Mouse (Mus musculus) thymus, adult 2 months (tissue): Measurements from ENCODE around the gene Wdr6. TPM values are rescaled to one million over a fixed set of nuclear protein-coding genes. Genes with fewer than 3 reads are reported as not detected.

Experiments
- DNase-seq: peaks from one replicate; pipeline ENCODE4 v3.0.0; 2021
- H3K27ac ChIP-seq: fragments of 200-500 bp; 2 replicates; pipeline ENCODE4 v1.5.1; 2012; ENCODE audit warnings: low read length, control low read depth; ENCODE audit not compliant: control insufficient read depth, insufficient read depth
- H3K27me3 ChIP-seq: fragments of 200-500 bp; 2 replicates; pipeline ENCODE4 v1.6.1; 2012; ENCODE audit warnings: mild to moderate bottlenecking, low read length, moderate library complexity, mixed read lengths; ENCODE audit not compliant: control insufficient read depth, insufficient read depth
- H3K36me3 ChIP-seq: fragments of 200-500 bp; 2 replicates; pipeline ENCODE4 v1.6.1; 2012; ENCODE audit warnings: mild to moderate bottlenecking, low read length, moderate library complexity; ENCODE audit not compliant: control insufficient read depth, insufficient read depth
- H3K4me1 ChIP-seq: fragments of 200-500 bp; replicated peaks from 2 replicates; pipeline ENCODE4 v1.6.1; 2012; ENCODE audit warnings: low read length; ENCODE audit not compliant: control insufficient read depth, insufficient read depth
- H3K4me3 ChIP-seq: fragments of 200-500 bp; 2 replicates; pipeline ENCODE4 v1.5.1; 2012; ENCODE audit warnings: mild to moderate bottlenecking, low read length, control low read depth, moderate library complexity; ENCODE audit not compliant: control insufficient read depth, insufficient read depth
- CTCF ChIP-seq: fragments of 200-500 bp; IDR thresholded peaks from 2 replicates; pipeline ENCODE4 v1.5.1; 2012; ENCODE audit warnings: mild to moderate bottlenecking, control low read depth, low read length, moderate library complexity, borderline replicate concordance; ENCODE audit not compliant: control insufficient read depth, poor library complexity, insufficient read depth; ENCODE audit errors: extremely low read depth
- POLR2A ChIP-seq: fragments of 200-500 bp; IDR thresholded peaks from 2 replicates; pipeline ENCODE4 v1.6.1; 2012; ENCODE audit warnings: mild to moderate bottlenecking, low read length, control low read depth, moderate library complexity; ENCODE audit not compliant: control insufficient read depth, poor library complexity, insufficient read depth; ENCODE audit errors: extremely low read depth
- WGBS: fragments of 180-500 bp; shearing (Covaris S2); methylation state at CpG from one replicate; pipeline ENCODE4 v1.1.7; 2018; 5-methylcytosine and 5-hydroxymethylcytosine counted together
- polyA plus RNA-seq: library from polyadenylated mRNA; depleted of rRNA; stranded (reverse); fragments of >200 nt; gene quantifications from 2 replicates; pipeline ENCODE4 v1.2.3, GENCODE M21; 2012

The Wdr6 gene
- polyA plus RNA-seq, 1 experiment = 106 TPM

- DNase-seq = no peak
- 83% methylated on average over 12 of the region's 12 CpGs for WGBS
- H3K27ac ChIP-seq = no peak overlapping the region
- peaks cover 25% of the 10 kb centered on the region for H3K4me1 ChIP-seq
- H3K36me3 ChIP-seq = peaks cover 12% of the 10 kb centered on the region
- no peak for TF ChIP-seq POLR2A
- no peak for TF ChIP-seq CTCF
- H3K27me3 ChIP-seq = no peaks in the 10 kb centered on the region
- H3K4me3 ChIP-seq = no peak overlapping the region
Observed at GRCm38 (mm10) chr9:108574921-108575320, 3.6 kb downstream of the Wdr6 start.

GRCm38 (mm10) chr9:108573774-108574690 is 4.5 kb downstream of the Wdr6 start:
- no peak overlapping the region for H3K4me3 ChIP-seq
- H3K4me1 ChIP-seq = peaks cover 19% of the 10 kb centered on the region
- TF ChIP-seq CTCF = peak; percentile 72
- TF ChIP-seq POLR2A = no peak
- H3K27ac ChIP-seq = no peak overlapping the region
- 84% methylated on average over 26 of the region's 26 CpGs for WGBS
- H3K27me3 ChIP-seq = no peaks in the 10 kb centered on the region
- peak; percentile 72 for DNase-seq
- peaks cover 12% of the 10 kb centered on the region for H3K36me3 ChIP-seq

- H3K4me3 ChIP-seq = no peak overlapping the region
- H3K4me1 ChIP-seq = peaks cover 21% of the 10 kb centered on the region
- H3K27ac ChIP-seq = no peak overlapping the region
- H3K36me3 ChIP-seq = peaks cover 12% of the 10 kb centered on the region
- no peak for DNase-seq
- WGBS = 87% methylated on average over 10 of the region's 10 CpGs
- TF ChIP-seq CTCF = no peak
- no peak for TF ChIP-seq POLR2A
- no peaks in the 10 kb centered on the region for H3K27me3 ChIP-seq
Observed at GRCm38 (mm10) chr9:108572321-108572720, 6.2 kb downstream of the Wdr6 start.

GRCm38 (mm10) chr9:108571401-108571973 is 7.1 kb downstream of the Wdr6 start:
- Histone ChIP-seq H3K4me3 (no peak overlapping the region), H3K36me3 (peaks cover 12% of the 10 kb centered on the region), H3K27ac (no peak overlapping the region), H3K27me3 (no peaks in the 10 kb centered on the region), H3K4me1 (peaks cover 18% of the 10 kb centered on the region)
- no peak for DNase-seq
- 96% methylated on average over 16 of the region's 16 CpGs for WGBS
- TF ChIP-seq POLR2A (no peak), CTCF (no peak)

GRCm38 (mm10) chr9:108570207-108570896 is 8.2 kb downstream of the Wdr6 start:
- peaks cover 12% of the 10 kb centered on the region for H3K36me3 ChIP-seq
- DNase-seq = peak; percentile 90
- H3K4me3 ChIP-seq = peak overlapping the region; percentile 64
- WGBS = 1% methylated on average over 40 of the region's 40 CpGs
- TF ChIP-seq CTCF (peak; percentile 66; the same call in 1 of the 2 replicates), POLR2A (no peak)
- no peaks in the 10 kb centered on the region for H3K27me3 ChIP-seq
- peaks cover 23% of the 10 kb centered on the region for H3K4me1 ChIP-seq
- H3K27ac ChIP-seq = peak overlapping the region; percentile 14; the same call in 1 of the 2 replicates

- peak; percentile 58 for TF ChIP-seq CTCF
- TF ChIP-seq POLR2A = peak; percentile 55; the same call in 1 of the 2 replicates
- WGBS = 2% methylated on average over 42 of the region's 42 CpGs
- H3K27me3 ChIP-seq = no peaks in the 10 kb centered on the region
- H3K4me1 ChIP-seq = peaks cover 23% of the 10 kb centered on the region
- H3K4me3 ChIP-seq = peak within 1 kb of the TSS; percentile 87
- peak within 1 kb of the TSS; percentile 61; the same call in 1 of the 2 replicates for H3K27ac ChIP-seq
- DNase-seq = peak; percentile 83
- H3K36me3 ChIP-seq = peaks cover 12% of the 10 kb centered on the region
Observed at GRCm38 (mm10) chr9:108569381-108570206, 8.9 kb downstream of the Wdr6 start, which contains the start of gene Dalrd3. Gene Dalrd3, plus strand, starts transcription at chr9:108569886.
